Mouse (Mus musculus): ENCODE measurements around the gene Adpgk. TPM values are rescaled to one million over a fixed set of nuclear protein-coding genes. Genes with fewer than 3 reads are reported as not detected.

The Adpgk gene
- polyA plus RNA-seq, 1 experiment from 2014 or later, result 24.1 TPM

DNA sequence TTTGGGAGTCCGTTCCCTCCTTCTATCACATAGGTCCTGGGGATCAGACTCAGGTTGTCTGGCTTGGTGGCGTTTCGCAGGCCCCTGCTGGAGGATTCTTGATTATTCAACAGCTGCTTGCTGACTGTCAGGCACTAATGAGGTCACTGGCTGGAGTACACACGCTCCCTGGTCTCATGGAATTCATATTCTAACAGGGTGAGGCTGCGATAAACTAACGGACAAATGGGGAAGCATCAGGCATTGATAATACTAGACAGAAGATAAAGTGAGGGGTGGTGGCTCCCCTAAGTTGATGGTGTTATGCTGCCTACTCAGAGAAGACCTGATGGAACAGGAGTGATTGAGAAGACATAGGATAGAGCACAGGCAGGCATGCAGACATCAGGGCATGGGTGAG, 5.7 kb upstream of the Adpgk start:
- TF ChIP-seq CTCF (IDR thresholded peaks at IDR 0.05; ENCODE audit: low read depth) (no peak), EP300 (IDR thresholded peaks at IDR 0.05; ENCODE audit: low read depth) (peak; percentile 85)
- DNase-seq (no peak), ATAC-seq (peak; percentile 51)
- WGBS (ENCODE audit: insufficient replicate concordance), result 47% methylated on average over 6 of the region's 6 CpGs
- Histone ChIP-seq H3K27me3 (ENCODE audit: insufficient read depth, low read length) (no peaks in the 10 kb centered on the region), H3K27ac (ENCODE audit: low read depth) (no peak overlapping the region), H3K4me3 (ENCODE audit: low read depth, low read length) (no peak overlapping the region), H3K4me1 (ENCODE audit: insufficient read depth) (peaks cover 18% of the 10 kb centered on the region), H3K36me3 (replicated peaks; ENCODE audit: insufficient read depth, low read length) (no peaks in the 10 kb centered on the region), H3K4me2 (ENCODE audit: low read depth, low read length) (no peak overlapping the region), H3K9me3 (ENCODE audit: low read length) (no peaks in the 10 kb centered on the region), H3K9ac (replicated peaks) (no peak overlapping the region)

DNA sequence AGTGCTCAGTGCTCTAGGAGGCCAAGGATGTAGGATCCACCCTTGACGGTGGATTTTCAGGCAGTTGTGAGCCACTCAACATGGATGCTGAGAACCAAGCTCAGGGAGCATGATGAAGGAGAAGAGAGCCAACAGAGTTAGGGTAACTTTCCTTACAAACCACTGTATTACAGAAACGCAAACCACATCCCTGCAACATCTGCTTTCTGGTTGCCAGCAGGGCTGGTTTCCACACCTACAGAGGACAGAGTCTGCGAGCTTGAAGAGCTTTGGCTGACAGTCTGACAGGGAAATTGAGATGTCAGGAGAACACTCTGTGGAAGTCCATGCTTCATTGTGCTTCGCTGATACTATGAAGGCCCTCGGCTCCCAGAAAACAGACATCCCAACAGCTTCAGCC, 3.3 kb upstream of the Adpgk start:
- H3K4me2 ChIP-seq (ENCODE audit: low read depth, low read length), result peak overlapping the region; percentile 27; the same call in 1 of the 2 replicates
- no peaks in the 10 kb centered on the region for H3K27me3 ChIP-seq (ENCODE audit: insufficient read depth, low read length)
- no peaks in the 10 kb centered on the region for H3K36me3 ChIP-seq (replicated peaks; ENCODE audit: insufficient read depth, low read length)
- H3K27ac ChIP-seq (ENCODE audit: low read depth), result peak overlapping the region; percentile 68
- H3K4me3 ChIP-seq (ENCODE audit: low read depth, low read length), result no peak overlapping the region
- H3K9me3 ChIP-seq (ENCODE audit: low read length), result no peaks in the 10 kb centered on the region
- no peak for ATAC-seq
- DNase-seq, result peak; percentile 32
- no peak overlapping the region for H3K9ac ChIP-seq (replicated peaks)
- H3K4me1 ChIP-seq (ENCODE audit: insufficient read depth), result peaks cover 18% of the 10 kb centered on the region
- 60% methylated on average over 5 of the region's 5 CpGs for WGBS (ENCODE audit: insufficient replicate concordance)
- TF ChIP-seq EP300 (IDR thresholded peaks at IDR 0.05; ENCODE audit: low read depth) (no peak), CTCF (IDR thresholded peaks at IDR 0.05; ENCODE audit: low read depth) (no peak)

DNA sequence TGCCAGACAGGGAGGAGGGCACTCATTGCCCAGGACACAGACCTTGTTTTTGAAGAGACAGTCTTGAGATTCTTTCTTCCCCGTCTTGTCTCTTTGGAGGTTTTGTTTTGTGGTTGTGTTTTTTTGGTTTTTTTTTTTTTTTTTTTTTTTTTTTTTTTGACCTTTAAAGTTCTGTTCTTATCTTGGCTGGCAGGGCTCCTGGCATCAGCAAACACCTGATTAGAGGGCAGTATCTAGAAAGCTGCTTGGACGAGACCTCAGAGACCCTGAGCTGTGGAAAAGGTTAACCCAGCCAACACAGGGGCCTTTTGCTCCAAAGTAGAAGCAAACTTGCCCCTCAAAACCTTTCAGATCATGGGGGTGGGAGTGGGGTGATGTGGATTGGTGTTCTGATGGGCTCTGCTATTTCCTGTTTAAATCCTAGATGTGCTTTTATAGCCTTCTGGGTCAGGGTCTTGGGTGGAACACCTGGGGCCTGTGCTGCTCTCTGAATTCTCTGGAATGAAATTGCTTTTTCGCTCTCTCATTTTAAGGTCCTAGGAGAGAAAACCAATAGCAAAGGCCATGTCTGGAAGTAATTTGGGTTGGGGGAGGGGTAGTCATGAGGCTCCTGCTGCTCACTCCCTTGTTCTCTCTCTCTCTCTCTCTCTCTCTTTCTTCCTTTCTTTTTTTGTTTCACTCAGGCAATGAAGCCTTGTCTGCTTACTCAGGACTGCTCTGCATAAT, 2.5 kb upstream of the Adpgk start:
- Histone ChIP-seq H3K27ac (ENCODE audit: low read depth) (peak overlapping the region; percentile 68), H3K36me3 (replicated peaks; ENCODE audit: insufficient read depth, low read length) (no peaks in the 10 kb centered on the region), H3K9ac (replicated peaks) (peak overlapping the region; percentile 44), H3K4me2 (ENCODE audit: low read depth, low read length) (peak overlapping the region; percentile 27; the same call in 1 of the 2 replicates), H3K9me3 (ENCODE audit: low read length) (no peaks in the 10 kb centered on the region), H3K27me3 (ENCODE audit: insufficient read depth, low read length) (no peaks in the 10 kb centered on the region), H3K4me1 (ENCODE audit: insufficient read depth) (peaks cover 19% of the 10 kb centered on the region), H3K4me3 (ENCODE audit: low read depth, low read length) (no peak overlapping the region)
- DNase-seq (no peak), ATAC-seq (no peak)
- WGBS (ENCODE audit: insufficient replicate concordance), result 64% methylated on average over 3 of the region's 3 CpGs
- TF ChIP-seq EP300 (IDR thresholded peaks at IDR 0.05; ENCODE audit: low read depth) (peak; percentile 64; the same call in 1 of the 2 replicates), CTCF (IDR thresholded peaks at IDR 0.05; ENCODE audit: low read depth) (no peak)

DNA sequence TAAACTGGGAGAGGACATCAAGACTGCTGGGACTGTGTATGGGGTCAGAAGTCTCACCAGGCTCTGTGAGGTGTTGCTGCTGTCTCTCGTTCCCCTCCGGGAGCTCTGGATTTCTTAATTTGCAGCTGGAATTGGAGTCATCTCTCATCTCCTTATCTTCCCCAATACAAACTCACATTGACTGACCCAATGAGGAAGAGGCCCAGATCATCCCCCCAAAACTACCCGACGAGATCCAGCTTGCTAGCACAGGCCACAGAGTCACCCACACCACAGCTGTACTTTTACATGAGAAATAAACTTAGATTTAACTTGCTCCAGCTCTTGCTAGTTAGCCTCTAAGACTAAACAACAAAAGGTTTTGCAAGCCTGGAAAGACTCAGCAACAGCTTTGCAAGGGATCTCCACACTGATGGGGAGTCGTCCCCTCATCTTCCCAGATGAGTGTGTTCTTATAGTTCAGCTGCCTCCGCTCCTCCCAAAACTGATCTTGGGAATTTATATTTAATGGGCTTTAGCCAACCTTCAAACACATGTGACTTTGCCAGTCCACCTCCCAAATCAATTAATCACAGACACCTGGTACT, 1.7 kb upstream of the Adpgk start:
- no peak for ATAC-seq
- no peak for DNase-seq
- no peak for TF ChIP-seq CTCF (IDR thresholded peaks at IDR 0.05; ENCODE audit: low read depth)
- TF ChIP-seq EP300 (IDR thresholded peaks at IDR 0.05; ENCODE audit: low read depth), result no peak
- WGBS (ENCODE audit: insufficient replicate concordance), result 59% methylated on average over 6 of the region's 6 CpGs
- H3K4me1 ChIP-seq (ENCODE audit: insufficient read depth), result peaks cover 22% of the 10 kb centered on the region
- H3K4me2 ChIP-seq (ENCODE audit: low read depth, low read length), result 0 out of 2 replicates have a peak overlapping the region, but pooled peaks have one; percentile 6
- no peaks in the 10 kb centered on the region for H3K27me3 ChIP-seq (ENCODE audit: insufficient read depth, low read length)
- no peak overlapping the region for H3K4me3 ChIP-seq (ENCODE audit: low read depth, low read length)
- peak overlapping the region; percentile 68; the same call in 1 of the 2 replicates for H3K27ac ChIP-seq (ENCODE audit: low read depth)
- H3K9ac ChIP-seq (replicated peaks), result no peak overlapping the region
- no peaks in the 10 kb centered on the region for H3K36me3 ChIP-seq (replicated peaks; ENCODE audit: insufficient read depth, low read length)
- H3K9me3 ChIP-seq (ENCODE audit: low read length), result no peaks in the 10 kb centered on the region

GRCm38 (mm10) chr9:59291688-59292492, 532 bp downstream of the Adpgk start:
- peak overlapping the region; percentile 85 for H3K4me3 ChIP-seq (ENCODE audit: low read depth, low read length)
- H3K4me1 ChIP-seq (ENCODE audit: insufficient read depth), result peaks cover 22% of the 10 kb centered on the region
- no peak for TF ChIP-seq EP300 (IDR thresholded peaks at IDR 0.05; ENCODE audit: low read depth)
- no peak for TF ChIP-seq CTCF (IDR thresholded peaks at IDR 0.05; ENCODE audit: low read depth)
- WGBS (ENCODE audit: insufficient replicate concordance), result 1% methylated on average over 46 of the region's 50 CpGs
- DNase-seq (no peak), ATAC-seq (peak; percentile 67)
- no peaks in the 10 kb centered on the region for H3K9me3 ChIP-seq (ENCODE audit: low read length)
- H3K4me2 ChIP-seq (ENCODE audit: low read depth, low read length), result peak overlapping the region; percentile 92
- peak overlapping the region; percentile 86 for H3K9ac ChIP-seq (replicated peaks)
- peak overlapping the region; percentile 91 for H3K27ac ChIP-seq (ENCODE audit: low read depth)
- H3K36me3 ChIP-seq (replicated peaks; ENCODE audit: insufficient read depth, low read length), result no peaks in the 10 kb centered on the region
- H3K27me3 ChIP-seq (ENCODE audit: insufficient read depth, low read length), result no peaks in the 10 kb centered on the region

GRCm38 (mm10) chr9:59292493-59292875, 1.1 kb downstream of the Adpgk start:
- TF ChIP-seq CTCF (IDR thresholded peaks at IDR 0.05; ENCODE audit: low read depth), result no peak
- TF ChIP-seq EP300 (IDR thresholded peaks at IDR 0.05; ENCODE audit: low read depth), result no peak
- Histone ChIP-seq H3K4me1 (ENCODE audit: insufficient read depth) (peaks cover 20% of the 10 kb centered on the region), H3K27me3 (ENCODE audit: insufficient read depth, low read length) (no peaks in the 10 kb centered on the region), H3K9me3 (ENCODE audit: low read length) (no peaks in the 10 kb centered on the region), H3K36me3 (replicated peaks; ENCODE audit: insufficient read depth, low read length) (peaks cover 2% of the 10 kb centered on the region; the same call in 1 of the 2 replicates), H3K9ac (replicated peaks) (peak overlapping the region; percentile 86), H3K4me3 (ENCODE audit: low read depth, low read length) (peak overlapping the region; percentile 85), H3K4me2 (ENCODE audit: low read depth, low read length) (peak overlapping the region; percentile 92), H3K27ac (ENCODE audit: low read depth) (peak overlapping the region; percentile 91; the same call in 1 of the 2 replicates)
- 30% methylated on average over 3 of the region's 3 CpGs for WGBS (ENCODE audit: insufficient replicate concordance)
- DNase-seq (no peak), ATAC-seq (no peak)
